Mouse (Mus musculus) cerebellum, adult 9-10 months (tissue): ENCODE data around the gene Tnfsf9.

Experiments used
- DNase-seq: peaks from one replicate; pipeline ENCODE4 v3.0.0; 2022

The Tnfsf9 gene

DNA sequence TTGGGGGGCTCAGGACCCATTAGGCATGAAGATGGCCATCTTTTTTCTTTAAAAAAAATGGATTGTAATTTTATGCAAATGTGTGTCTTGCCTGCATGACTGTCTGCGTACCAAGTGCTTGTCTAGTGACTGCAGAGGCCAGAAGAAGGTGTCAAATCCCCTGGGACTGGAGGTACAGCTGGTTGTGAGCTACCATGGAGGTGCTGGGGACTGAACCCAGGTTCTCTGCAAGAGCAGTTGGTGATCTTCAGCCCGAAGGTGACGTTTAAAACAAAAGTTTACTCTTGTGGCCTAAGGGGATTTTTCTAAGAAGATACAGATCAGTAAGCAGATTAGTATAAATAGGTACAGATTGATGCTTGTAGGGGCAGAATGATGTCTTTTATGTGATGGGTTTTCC lies 30.5 kb downstream of the Tnfsf9 start:
- DNase-seq: no peak

DNA sequence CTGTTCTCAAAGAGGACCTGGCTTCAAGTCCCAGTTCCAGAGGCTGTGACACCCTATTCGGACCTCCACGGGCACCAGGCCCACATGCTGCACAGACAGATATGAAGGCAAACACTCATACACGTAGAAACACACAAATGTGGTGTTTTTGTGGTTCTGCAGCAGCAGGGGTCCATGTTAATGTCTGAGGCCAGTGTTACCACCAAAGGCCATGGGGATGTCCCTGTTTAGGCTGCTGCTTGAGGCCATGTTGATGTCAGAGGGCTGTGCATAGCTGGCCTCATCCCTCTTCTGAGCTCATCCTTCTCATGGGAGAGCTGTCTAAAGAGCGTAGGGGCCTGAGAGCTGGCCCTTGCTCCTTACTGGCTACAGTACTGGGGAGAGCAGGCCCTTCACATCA lies 33.6 kb downstream of the Tnfsf9 start:
- no peak for DNase-seq

DNA sequence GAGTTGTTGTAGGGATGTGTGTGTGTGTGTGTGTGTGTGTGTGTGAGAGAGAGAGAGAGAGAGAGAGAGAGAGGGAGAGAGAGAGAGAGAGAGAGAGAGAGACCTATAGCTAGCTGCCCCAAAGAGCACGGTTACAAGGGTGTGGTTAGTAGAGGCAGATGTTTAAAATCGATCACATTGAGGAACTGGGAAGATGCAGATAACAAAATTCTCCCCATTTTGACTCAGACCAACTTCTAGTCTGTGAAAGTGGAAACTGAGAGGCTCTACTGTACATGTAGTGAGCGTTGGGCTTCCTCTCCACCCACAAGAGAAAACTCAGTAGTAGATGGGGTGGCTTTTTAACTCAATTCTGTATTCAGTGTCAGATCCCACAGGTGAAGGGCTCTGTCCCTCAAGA lies 34.6 kb downstream of the Tnfsf9 start:
- DNase-seq: no peak

DNA sequence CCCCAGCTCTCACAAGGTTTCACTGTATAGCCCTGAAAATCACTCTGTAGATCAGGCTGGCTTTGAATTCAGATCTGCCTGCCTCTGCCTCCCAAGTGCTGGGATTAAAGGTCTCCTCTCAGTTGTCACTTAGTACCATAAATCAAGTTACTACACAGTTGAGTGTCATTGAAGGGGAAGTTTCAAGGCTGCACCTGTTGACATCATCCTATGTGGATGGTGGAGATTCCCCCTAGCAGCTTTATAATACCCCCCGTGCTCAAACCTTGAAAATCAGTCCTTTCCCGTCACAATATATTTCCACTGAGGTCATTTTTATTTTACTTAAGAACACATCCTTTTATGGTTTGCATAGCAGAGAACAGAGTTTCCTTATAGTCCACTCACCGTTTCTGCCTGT lies 38.6 kb downstream of the Tnfsf9 start:
- DNase-seq: no peak

DNA sequence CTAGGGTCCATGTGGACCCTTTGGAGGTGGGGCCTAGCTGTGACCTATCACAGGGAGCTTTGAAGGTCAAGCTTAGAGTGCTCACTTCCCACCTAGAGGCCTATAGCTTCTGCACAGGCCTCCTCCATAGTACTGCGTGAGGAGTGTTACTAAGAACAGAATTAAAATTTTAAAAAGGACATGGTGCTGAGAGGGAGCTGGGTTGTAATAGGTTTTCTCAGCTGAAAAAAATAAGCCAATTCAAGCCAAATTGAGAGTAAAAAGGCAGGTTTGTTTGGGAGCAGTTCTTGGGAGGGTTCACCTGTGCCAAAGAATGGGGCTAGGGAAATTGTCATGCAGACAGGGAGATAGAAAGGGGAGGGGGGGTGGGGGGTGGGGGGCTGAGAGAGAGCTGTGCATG lies 40.0 kb downstream of the Tnfsf9 start:
- DNase-seq: no peak

DNA sequence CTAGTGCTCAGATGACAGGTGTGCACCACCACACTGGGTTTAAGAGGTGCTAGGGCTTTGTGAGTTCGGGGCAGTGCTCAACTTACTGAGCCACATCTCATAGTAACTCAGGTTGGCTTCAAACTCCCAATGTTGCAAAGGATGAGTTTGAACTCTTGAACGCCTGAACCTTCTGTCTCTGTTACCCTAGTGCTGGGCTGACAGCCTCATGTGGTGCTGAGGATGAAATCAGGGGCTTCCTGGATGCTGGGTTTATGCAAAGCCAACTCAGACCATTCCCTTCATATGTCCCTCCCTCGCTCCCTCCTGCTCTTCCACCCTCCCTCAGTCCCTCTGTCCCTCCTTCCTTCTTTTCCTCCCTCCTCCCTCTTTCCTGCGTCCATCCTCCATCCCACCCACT lies 43.2 kb downstream of the Tnfsf9 start:
- no peak for DNase-seq

DNA sequence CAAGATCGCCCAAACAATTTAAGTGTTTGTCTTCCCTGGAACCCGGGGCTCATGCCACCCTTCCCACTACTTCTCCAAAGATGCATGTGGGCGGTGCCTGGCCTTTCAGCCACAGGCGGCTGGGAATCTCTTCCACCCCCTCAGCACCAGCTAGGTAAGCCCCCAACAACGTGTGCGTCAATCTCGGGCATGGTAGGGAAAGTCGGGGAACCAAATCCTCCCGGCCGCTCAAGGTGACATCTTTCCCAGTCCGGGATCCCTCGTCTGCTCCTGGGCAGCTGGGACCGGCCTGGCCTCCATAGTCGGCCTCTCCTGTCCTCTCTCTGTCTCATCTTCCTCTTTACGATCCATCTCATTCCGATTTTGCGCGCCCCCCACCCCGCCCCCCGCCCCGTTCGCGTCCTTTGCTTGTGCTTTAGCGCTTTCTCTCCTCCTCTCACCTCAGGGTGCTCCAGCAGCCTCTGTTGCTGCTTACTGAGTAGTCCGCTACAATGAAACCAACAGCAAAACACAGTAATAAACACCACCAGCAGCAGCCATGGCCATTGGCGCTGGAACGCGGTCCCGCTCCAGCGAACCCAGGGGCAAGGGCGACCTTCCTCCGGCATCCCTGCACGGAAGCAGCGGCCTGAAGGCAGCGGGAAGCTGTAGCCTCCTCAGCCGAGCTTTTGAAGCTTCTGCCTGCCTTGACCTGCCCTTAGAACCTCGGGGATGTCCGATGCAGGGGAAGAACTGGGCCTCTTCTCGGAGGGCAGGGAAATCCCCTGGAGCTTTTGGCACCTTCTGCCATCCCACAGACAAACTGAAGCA lies 44.1 kb downstream of the Tnfsf9 start, which contains the start of gene Cd70:
Gene Cd70, minus strand, starts transcription at position 784 of the 810 bp plus-strand sequence.
- DNase-seq: peak; percentile 20

DNA sequence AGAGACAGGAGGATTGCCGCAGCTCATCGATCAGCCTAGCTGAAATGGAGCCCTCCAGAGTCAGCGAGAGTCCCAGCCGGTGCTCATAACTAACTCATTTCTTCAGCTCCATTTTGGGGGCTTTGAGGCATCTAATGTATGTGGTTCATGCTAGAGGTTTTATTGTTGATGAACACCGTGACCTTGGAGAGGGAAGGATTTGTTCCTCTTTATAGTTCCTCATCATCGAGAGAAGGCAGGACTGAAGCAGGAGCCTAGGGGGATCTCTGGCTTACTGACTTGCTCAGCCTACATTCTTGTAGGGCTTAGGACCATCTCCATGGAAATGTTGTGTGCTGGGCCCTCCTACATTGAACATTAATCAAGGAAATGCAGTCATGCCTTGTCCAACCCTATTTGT lies 47.9 kb downstream of the Tnfsf9 start:
- DNase-seq: no peak

DNA sequence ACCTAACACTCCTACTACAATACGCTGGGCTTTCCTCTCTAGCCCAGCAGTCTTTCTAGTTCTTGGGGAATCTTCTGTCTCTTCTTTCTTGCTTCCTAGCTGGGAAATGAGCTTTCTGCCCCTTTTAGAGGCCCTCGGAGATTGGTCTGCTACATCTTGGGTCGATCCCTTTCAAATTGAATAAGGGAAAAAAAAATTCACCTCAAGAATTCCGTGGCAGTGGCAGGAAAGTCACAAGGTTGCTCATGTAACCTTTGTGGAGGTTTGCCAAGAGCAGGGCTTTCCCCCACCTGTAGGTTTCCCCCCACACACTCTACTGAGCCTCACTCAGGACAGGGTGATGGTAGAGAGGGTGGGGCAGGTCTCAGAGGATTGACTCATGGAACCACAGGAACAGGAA lies 48.7 kb downstream of the Tnfsf9 start:
- DNase-seq: no peak
